Mouse (Mus musculus): Measurements from ENCODE around the gene Cmah.

The Cmah gene

DNA sequence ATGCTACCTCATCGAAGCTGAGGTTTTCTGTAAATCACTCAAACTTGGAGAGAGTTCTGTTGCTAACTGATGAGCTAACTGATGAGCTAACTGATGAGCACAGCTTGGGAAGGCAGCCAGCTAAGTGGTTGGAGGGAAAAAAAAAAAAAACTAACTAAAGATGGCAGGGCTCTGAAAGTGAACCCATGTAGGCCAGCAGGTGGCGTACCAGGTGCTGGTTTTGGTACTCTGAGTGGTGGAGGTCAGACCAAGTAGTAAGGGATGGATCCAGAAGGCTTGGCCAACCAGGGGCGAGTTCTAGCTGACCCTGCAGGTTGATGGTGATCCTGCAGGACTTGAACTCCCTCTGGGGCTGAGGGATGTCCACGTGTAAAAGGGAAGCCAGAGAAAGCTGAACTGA lies 89.2 kb downstream of the Cmah start:
- in situ Hi-C loops (cut with MseI, MboI): no loop called here

- in situ Hi-C loops (cut with MseI, MboI): no loop called here
These were observed 90.8 kb downstream of the Cmah start for GRCm38 (mm10) chr13:24418024-24418423.

DNA sequence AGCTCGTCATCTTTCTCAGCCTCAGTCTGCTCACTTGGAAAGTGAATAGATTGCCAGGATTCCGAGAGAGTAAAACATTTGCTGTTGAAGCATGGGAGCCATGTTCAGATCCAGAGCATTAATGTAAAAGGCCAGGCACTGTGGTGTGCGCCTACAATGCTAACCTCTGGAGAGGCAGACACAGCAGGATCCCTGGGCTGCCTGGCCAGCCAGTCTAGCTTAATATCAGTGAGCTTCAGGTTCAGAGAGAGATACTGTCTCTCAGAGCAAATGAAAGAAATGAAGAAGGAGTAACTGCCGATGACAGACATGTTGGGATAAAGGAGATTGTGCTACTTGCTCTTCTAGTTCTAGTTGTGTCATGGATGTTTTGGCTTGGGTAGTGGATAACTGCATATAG lies 91.6 kb downstream of the Cmah start:
- in situ Hi-C loops (cut with MseI, MboI): no loop called here

GRCm38 (mm10) chr13:24419560-24420250 lies 92.5 kb downstream of the Cmah start:
- in situ Hi-C loops (cut with MseI, MboI): no loop called here

DNA sequence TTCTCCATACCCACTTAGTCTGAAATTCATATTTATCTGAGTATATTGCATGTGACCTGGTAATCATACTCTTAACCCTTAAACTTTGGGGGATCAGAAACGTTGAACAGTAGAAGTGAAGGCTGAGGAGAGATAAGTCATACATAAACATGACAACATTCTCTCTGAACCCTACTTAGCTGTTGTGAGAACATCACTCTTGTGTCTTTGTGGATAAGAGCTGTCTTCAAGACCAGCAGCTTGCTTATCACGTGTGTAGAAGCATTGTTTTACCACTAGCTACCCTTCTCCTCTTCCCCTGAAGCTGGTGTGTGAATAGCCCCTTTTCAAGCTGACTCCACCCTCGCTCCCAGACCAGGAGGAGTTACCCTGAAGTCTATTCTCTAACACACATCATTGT lies 94.8 kb downstream of the Cmah start:
- in situ Hi-C loops (cut with MseI, MboI): no loop called here

DNA sequence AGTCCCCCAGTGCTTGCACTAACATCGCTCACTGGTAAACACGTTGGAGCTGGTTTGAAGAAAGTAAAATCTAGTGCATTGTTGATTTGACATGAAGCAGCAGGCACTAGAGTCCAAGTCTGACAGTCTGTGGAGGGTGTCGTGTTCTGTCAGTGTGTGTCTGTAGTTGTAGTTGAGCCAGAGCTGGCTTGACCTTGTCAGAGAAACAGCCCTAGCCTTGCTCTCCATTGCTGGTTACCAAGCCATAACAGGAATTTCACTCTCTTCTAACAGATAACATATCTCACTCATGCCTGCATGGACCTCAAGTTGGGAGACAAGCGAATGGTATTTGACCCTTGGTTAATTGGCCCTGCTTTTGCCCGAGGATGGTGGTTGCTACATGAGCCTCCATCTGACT lies 103.0 kb downstream of the Cmah start:
- in situ Hi-C loops (cut with MseI, MboI): no loop called here

DNA sequence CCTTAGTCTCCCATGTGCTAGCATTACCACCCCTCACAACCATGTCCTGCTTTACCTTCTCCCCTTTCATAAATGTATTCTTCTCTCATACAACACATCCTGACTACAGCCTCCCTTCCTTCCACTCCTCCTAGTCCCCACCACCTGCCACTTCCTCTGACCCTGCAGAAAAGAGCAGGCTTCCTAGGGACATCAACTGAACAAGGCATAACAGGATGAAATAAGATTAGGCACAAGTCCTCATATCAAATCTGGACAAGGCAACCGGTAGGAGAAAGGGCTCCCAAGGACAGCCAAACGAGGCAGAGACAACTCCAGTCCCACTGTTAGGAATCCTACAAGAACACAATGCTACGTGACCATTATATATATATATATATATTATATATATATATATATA lies 104.4 kb downstream of the Cmah start:
- in situ Hi-C loops (cut with MseI, MboI): no loop called here

GRCm38 (mm10) chr13:24442272-24442671 lies 115.1 kb downstream of the Cmah start:
- in situ Hi-C loops (cut with MseI, MboI): no loop called here

GRCm38 (mm10) chr13:24443763-24444347 lies 116.7 kb downstream of the Cmah start:
- in situ Hi-C loops (cut with MseI, MboI): no loop called here

GRCm38 (mm10) chr13:24444709-24445108 lies 117.5 kb downstream of the Cmah start:
- in situ Hi-C loops (cut with MseI, MboI): no loop called here

- in situ Hi-C loops (cut with MseI, MboI): no loop called here
These were observed 118.0 kb downstream of the Cmah start for GRCm38 (mm10) chr13:24445166-24445565.

DNA sequence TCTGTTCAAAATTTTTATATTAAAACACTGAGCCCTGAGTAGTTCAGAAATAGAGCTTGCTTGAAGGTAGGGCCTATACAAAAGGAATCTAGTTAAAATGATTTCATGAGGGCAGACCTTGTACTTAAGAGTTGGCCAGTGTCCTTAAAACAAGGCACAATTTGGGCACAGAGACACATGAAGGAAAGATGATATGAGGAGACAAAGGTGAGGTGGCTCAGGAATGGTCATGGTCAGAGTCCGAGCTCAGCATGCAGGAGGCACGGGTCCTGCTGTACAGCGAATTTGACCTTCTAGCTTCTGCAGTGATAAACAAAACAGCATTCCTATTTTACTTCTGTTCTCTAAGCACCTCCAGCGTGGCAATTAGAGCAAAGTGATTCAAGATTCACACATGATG lies 118.9 kb downstream of the Cmah start:
- in situ Hi-C loops (cut with MseI, MboI): no loop called here

DNA sequence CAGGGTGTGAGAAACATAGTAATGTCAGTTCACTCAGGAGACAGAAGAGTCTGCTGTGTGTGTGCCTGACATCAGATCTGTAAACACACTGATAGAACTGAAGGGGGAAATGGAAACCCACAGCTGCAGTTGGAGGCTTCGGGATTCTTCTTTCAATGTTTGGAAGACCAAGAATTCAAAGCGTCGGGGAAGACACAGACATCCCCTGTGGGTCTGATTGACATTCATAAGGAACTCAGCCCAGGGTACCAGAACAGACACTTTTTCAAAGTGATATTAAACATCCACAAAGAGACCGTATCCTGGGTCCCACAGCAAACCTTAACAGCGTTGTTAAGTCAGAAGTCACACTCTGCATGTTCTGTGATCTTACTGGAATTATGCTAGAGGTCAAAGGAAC lies 119.8 kb downstream of the Cmah start:
- in situ Hi-C loops (cut with MseI, MboI): no loop called here

DNA sequence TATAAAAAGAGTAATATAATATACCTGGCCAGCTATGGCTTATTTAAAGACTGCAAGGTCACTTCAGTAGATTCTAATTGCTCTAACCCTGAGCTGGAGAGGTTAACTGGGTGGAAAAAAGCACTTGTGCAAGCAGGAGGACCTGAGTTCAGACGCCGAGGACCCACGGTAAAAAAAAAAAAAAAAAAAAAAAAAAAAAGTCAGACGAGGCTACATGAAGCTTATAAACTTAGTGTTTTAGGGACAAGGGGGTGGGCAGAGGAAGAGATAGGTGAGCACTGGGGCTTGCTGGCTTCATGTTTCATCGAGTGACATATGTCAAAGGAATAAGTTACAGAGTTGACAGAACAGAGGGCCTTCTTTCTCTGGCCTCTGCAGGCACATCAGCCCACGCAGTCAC lies 121.4 kb downstream of the Cmah start:
- in situ Hi-C loops (cut with MseI, MboI): no loop called here

- in situ Hi-C loops (cut with MseI, MboI): no loop called here
These were observed 124.3 kb downstream of the Cmah start for GRCm38 (mm10) chr13:24451455-24451854.

- in situ Hi-C loops (cut with MseI, MboI): no loop called here
These were observed 126.5 kb downstream of the Cmah start for GRCm38 (mm10) chr13:24453737-24454136.

GRCm38 (mm10) chr13:24456385-24456784 lies 129.2 kb downstream of the Cmah start:
- in situ Hi-C loops (cut with MseI, MboI): no loop called here

GRCm38 (mm10) chr13:24460517-24460916 lies 133.3 kb downstream of the Cmah start:
- in situ Hi-C loops (cut with MseI, MboI): no loop called here

GRCm38 (mm10) chr13:24463767-24464166 lies 136.6 kb downstream of the Cmah start:
- in situ Hi-C loops (cut with MseI, MboI): no loop called here

DNA sequence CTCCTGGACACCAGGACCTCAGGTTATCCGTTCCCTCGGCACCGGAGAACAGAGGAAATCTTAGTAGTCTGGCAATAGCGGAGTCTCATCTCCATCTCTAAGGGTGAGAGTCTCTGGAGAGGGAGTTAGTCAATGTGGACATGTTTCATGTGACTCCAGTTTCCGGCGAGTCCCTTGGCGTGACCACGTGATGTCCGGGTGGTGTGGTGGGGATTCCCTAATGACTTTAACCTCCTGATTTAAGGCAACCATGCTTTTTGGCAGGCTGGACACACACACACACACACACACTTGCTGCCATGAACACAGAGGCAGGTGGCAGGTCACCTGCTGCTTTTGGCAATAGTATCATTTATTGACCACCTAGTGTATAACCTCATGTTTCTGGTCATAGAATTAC lies 138.8 kb downstream of the Cmah start:
- in situ Hi-C loops (cut with MseI, MboI): no loop called here

DNA sequence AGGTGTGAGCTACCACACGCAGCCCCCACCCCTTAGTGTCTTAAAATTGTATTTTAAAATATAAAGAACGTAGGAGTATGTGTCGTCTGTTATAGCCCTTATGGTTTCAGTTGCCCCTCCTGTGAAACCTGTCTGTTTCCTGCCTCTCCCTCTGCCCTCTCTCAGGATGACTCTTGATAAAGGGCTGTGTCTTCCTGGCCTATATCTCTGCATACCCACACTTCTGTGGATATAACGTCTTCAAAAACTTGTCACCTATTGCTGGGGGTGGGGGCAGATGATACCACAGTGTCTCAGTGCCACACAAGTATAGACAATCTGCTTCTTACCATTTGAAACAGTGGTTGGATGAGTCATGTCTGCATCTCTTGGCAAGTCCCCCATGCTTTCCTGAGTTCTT lies 140.6 kb downstream of the Cmah start:
- in situ Hi-C loops (cut with MseI, MboI): no loop called here

DNA sequence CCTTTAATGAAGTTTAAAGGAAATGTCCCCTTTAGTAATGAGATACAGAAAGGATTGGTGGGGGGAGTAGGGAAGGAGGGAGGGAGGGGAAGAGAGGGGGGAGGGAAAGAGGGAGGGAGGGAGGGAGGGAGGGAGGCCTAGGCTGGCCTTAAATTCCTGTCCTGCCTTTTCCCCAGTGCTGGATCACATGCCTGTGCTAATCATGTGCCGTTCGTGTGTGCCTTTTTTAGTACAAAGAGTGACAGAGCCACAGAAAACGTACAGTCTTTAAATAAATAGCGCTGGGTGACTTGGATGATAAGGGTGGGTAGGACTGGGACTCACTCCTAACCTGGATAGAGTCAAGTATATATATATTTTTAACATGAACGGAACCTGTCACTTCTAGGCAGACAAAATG lies 150.4 kb downstream of the Cmah start:
- in situ Hi-C loops (cut with MseI, MboI): no loop called here

GRCm38 (mm10) chr13:24479516-24479915 lies 152.3 kb downstream of the Cmah start:
- in situ Hi-C loops (cut with MseI, MboI): no loop called here

DNA sequence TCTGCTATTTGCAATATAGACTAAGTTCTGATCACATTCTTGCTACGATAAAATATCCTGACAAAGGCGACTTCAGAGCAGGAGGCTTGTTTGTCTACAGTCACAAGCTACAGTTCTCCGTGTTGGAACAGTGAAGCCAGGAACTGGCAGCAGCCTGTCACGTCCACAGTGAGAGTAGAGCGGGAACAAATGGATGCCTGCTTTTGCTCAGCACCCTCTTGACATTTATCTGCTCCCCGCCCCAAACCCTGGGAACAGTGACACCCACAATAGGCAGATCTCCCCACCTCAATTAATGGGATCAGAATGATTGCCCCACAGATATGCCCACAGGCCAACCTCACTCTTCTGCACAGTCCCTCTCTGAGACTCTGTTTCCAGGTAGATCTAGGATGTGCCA lies 153.6 kb downstream of the Cmah start:
- in situ Hi-C loops (cut with MseI, MboI): loop anchor here in 1 of 2 experiments (10.0 kb wide), 1 partner anchor 204 kb away; no protein-coding TSS in a partner anchor

Measured in mouse trophoblast stem cell (cell line).